Mouse (Mus musculus) liver, embryonic 16.5 days (tissue): ENCODE measurements around the gene Mrm1. TPM values are rescaled to one million over a fixed set of nuclear protein-coding genes. Genes with fewer than 3 reads are reported as not detected.

ENCODE experiments used
- ATAC-seq: fragments of 200-750 bp; cut with Nextera tagmentation; 2 replicates; pipeline ENCODE4 v1.8.0; 2017; ENCODE audit warnings: low read depth, mild to moderate bottlenecking, moderate number of reproducible peaks, moderate library complexity
- H3K27ac ChIP-seq: fragments of 300-500 bp; sonication (generic); 2 replicates; pipeline ENCODE4 v1.5.1; 2014; ENCODE audit warnings: mild to moderate bottlenecking, low read length
- H3K27me3 ChIP-seq: fragments of 300-500 bp; sonication (generic); 2 replicates; pipeline ENCODE4 v1.6.1; 2014; ENCODE audit warnings: low read depth, low read length, mixed read lengths; ENCODE audit not compliant: control insufficient read depth, insufficient read depth
- H3K36me3 ChIP-seq: fragments of 300-500 bp; sonication (generic); 2 replicates; pipeline ENCODE4 v1.6.1; 2014; ENCODE audit warnings: mild to moderate bottlenecking; ENCODE audit not compliant: control insufficient read depth, insufficient read depth
- H3K4me1 ChIP-seq: fragments of 300-500 bp; sonication (generic); 2 replicates; pipeline ENCODE4 v1.6.1; 2014; ENCODE audit warnings: low read depth, low read length, mixed read lengths; ENCODE audit not compliant: control insufficient read depth
- H3K4me2 ChIP-seq: fragments of 300-500 bp; sonication (generic); 2 replicates; pipeline ENCODE4 v1.6.1; 2014; ENCODE audit warnings: low read depth, low read length, mixed read lengths
- H3K4me3 ChIP-seq: fragments of 300-500 bp; sonication (generic); 2 replicates; pipeline ENCODE4 v1.5.1; 2014; ENCODE audit warnings: low read depth, mild to moderate bottlenecking, low read length
- H3K9ac ChIP-seq: fragments of 300-500 bp; sonication (generic); 2 replicates; pipeline ENCODE4 v1.6.1; 2014; ENCODE audit warnings: low read depth, low read length
- H3K9me3 ChIP-seq: fragments of 300-500 bp; sonication (generic); replicated peaks from 2 replicates; pipeline ENCODE4 v1.6.1; 2016; ENCODE audit warnings: low read length; ENCODE audit not compliant: control insufficient read depth
- WGBS: fragments of 180-500 bp; shearing (Covaris S2); extraction: QIAGEN DNeasy Blood & Tissue Kit; methylation state at CpG from one replicate; pipeline ENCODE4 v1.1.7; 2014; ENCODE audit not compliant: insufficient replicate concordance; 5-methylcytosine and 5-hydroxymethylcytosine counted together
- polyA plus RNA-seq: library from polyadenylated mRNA; unstranded; fragments of >200 nt; fragmentation: Nextera tagmentation; extraction: Ambion mirVana; gene quantifications from 2 replicates; pipeline ENCODE4 v1.2.1, GENCODE M21; 2015

Mrm1 gene
- polyA plus RNA-seq, 1 experiment from 2014 or later: 14.5 TPM

DNA sequence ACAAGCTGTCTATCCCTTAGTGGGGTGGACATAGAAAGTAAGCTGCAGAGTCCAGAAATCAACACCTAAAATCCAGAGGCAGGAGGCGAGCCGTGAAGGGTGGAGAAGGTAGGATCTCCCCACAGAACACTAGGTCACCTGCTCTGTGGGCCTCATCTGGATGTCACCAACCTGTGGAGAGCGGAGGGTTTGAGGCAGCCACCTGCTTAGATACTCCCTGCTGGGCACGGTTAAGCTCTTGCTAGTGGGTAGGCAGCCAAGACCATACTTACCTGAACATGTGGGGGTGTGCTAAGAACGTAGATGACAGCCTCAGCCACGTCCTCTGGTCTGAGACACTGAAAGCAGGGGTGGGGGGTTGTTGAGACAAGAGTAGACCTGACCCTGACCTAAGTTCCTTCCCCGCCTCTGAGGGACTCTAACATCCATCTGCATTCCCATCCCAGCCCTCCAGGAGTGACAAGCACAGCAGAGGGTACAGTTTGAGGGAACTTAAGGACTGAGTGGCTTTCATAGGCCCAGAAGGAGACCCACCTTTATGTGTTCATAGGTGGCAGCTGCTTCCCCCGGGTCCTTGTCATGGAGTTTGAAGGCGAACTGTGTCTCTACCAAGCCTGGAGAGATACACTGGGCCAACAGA is 1.9 kb upstream of the Mrm1 start:
- Histone ChIP-seq H3K4me1 (peaks cover 54% of the 10 kb centered on the region), H3K27ac (peak overlapping the region; percentile 98), H3K9ac (peak overlapping the region; percentile 90), H3K4me3 (peak overlapping the region; percentile 77), H3K36me3 (peaks cover 49% of the 10 kb centered on the region), H3K9me3 (no peaks in the 10 kb centered on the region), H3K4me2 (peak overlapping the region; percentile 96), H3K27me3 (no peaks in the 10 kb centered on the region)
- ATAC-seq: no peak
- 82% methylated on average over 9 of the region's 9 CpGs for WGBS

- Histone ChIP-seq H3K36me3 (peaks cover 43% of the 10 kb centered on the region), H3K27ac (peak overlapping the region; percentile 98), H3K4me3 (peak overlapping the region; percentile 77), H3K9me3 (no peaks in the 10 kb centered on the region), H3K27me3 (no peaks in the 10 kb centered on the region), H3K4me2 (peak overlapping the region; percentile 96), H3K4me1 (peaks cover 42% of the 10 kb centered on the region), H3K9ac (peak overlapping the region; percentile 90)
- peak; percentile 40 for ATAC-seq
- WGBS: under 1% methylated on average over 39 of the region's 39 CpGs
Measured at GRCm38 (mm10) chr11:84818085-84818960, 992 bp downstream of the Mrm1 start.

- H3K27me3 ChIP-seq: no peaks in the 10 kb centered on the region
- H3K4me3 ChIP-seq: no peak overlapping the region
- 80% methylated on average over 6 of the region's 6 CpGs for WGBS
- no peak overlapping the region for H3K4me2 ChIP-seq
- peaks cover 40% of the 10 kb centered on the region for H3K4me1 ChIP-seq
- H3K36me3 ChIP-seq: peaks cover 43% of the 10 kb centered on the region
- ATAC-seq: no peak
- no peak overlapping the region for H3K9ac ChIP-seq
- no peaks in the 10 kb centered on the region for H3K9me3 ChIP-seq
- H3K27ac ChIP-seq: no peak overlapping the region
Measured at GRCm38 (mm10) chr11:84817362-84817761, 2.0 kb downstream of the Mrm1 start.

DNA sequence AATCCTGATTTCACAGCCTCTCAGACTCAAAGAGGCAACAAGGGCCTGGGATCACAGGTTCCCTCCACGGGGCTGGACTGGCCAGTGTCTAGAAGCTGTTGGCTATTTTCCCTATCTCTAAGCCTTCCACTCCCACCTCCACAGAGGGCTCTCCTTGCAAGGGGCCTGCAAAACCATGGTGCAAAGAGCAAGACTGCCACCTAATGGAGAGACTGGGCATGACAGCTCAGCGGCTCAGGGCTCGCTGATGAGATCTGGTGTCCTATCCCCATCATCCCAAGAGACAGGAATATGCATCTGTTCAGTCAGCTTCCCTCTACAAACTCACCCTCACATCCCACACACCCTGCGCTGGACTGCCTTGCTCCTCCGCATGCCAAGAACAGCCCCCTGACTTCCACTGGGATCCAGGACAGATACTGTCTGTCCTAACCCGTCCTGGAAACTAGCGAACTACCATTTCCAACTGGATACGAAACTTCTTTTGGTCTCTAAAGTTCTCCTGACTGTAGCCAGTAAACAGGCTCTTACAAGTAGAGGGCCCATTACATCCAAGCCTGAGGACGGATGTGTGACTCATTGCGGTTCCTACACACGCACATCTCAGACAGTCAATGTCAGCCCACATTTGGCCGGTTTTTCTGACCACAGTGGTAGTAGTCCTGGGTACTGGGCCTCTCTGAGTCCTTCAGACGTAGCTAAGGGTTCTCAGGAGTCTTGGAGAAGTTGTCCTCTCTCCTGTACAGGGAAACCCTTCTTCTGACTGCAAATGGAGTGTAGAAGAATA is 5.4 kb downstream of the Mrm1 start:
- no peak overlapping the region for H3K4me2 ChIP-seq
- no peaks in the 10 kb centered on the region for H3K27me3 ChIP-seq
- H3K4me1 ChIP-seq: peaks cover 10% of the 10 kb centered on the region
- no peak overlapping the region for H3K4me3 ChIP-seq
- H3K36me3 ChIP-seq: peaks cover 22% of the 10 kb centered on the region
- H3K9ac ChIP-seq: no peak overlapping the region
- H3K9me3 ChIP-seq: no peaks in the 10 kb centered on the region
- ATAC-seq: no peak
- WGBS: 56% methylated on average over 13 of the region's 13 CpGs
- no peak overlapping the region for H3K27ac ChIP-seq

GRCm38 (mm10) chr11:84804373-84804772 is 14.9 kb downstream of the Mrm1 start:
- ATAC-seq: no peak
- Histone ChIP-seq H3K27me3 (no peaks in the 10 kb centered on the region; the same call in 1 of the 2 replicates), H3K4me3 (no peak overlapping the region), H3K4me2 (no peak overlapping the region), H3K9ac (no peak overlapping the region), H3K36me3 (no peaks in the 10 kb centered on the region), H3K4me1 (no peaks in the 10 kb centered on the region), H3K9me3 (no peaks in the 10 kb centered on the region), H3K27ac (no peak overlapping the region)
- 66% methylated on average over 4 of the region's 4 CpGs for WGBS

- no peak overlapping the region for H3K9ac ChIP-seq
- no peak for ATAC-seq
- H3K4me3 ChIP-seq: no peak overlapping the region
- peaks cover 3% of the 10 kb centered on the region for H3K27me3 ChIP-seq
- H3K4me2 ChIP-seq: no peak overlapping the region
- no peak overlapping the region for H3K27ac ChIP-seq
- H3K9me3 ChIP-seq: no peaks in the 10 kb centered on the region
- no peaks in the 10 kb centered on the region for H3K36me3 ChIP-seq
- H3K4me1 ChIP-seq: no peaks in the 10 kb centered on the region
- WGBS: 17% methylated on average over 21 of the region's 21 CpGs
Measured at GRCm38 (mm10) chr11:84797627-84798353, 21.5 kb downstream of the Mrm1 start.

DNA sequence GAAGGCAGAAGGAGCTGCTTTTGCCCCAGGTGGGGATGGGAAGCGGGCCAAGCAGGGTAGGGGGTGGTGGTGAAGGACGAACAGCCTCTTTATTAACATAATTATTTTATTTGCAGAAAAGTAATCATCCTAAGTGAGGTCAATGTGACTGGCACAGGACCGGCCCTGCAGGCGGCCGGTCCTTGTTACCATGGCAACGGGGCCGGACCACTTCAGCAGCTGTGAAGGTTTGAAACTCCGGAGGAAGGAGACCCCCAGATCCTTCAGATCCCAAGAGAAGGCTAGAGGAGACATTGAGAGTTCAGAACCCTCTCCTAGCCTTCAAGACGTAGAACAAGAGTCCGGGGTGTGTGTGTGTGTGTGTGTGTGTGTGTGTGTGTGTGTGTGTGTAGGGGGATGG is 22.3 kb downstream of the Mrm1 start:
- WGBS: 52% methylated on average over 10 of the region's 10 CpGs
- Histone ChIP-seq H3K4me1 (no peaks in the 10 kb centered on the region), H3K27ac (no peak overlapping the region), H3K9ac (no peak overlapping the region), H3K36me3 (no peaks in the 10 kb centered on the region), H3K27me3 (peaks cover 3% of the 10 kb centered on the region), H3K4me2 (no peak overlapping the region), H3K9me3 (no peaks in the 10 kb centered on the region), H3K4me3 (no peak overlapping the region)
- no peak for ATAC-seq

DNA sequence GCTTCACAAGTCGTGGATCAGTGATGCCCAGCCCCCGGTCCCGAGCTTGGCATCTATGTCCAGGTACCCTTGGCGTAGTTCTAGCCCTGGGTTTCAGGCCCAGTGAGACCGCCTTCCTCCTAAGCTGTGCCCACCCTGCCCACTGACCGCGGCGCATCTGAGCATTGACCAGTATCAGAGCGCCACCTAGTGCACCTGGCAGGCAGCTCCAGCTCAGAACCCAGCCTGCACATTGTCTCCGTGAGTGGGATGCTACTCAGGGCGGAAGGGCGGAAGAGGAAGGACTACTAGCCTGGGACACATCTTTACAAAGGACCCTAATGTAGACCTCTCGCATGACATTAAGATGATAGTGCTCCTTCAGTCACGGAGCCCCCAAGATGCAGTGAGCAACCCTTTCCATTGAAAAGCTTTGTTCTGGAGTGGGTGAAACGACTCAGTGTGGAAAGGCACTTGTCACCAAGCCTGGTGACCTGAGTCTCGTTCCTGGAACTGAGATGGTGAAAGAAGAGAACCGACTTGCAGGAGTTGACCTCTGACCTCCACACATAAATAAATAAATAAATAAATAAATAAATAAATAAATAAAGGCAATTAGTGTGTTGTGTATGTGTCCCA is 24.7 kb downstream of the Mrm1 start:
- 12% methylated on average over 17 of the region's 17 CpGs for WGBS
- H3K9ac ChIP-seq: no peak overlapping the region
- H3K4me2 ChIP-seq: no peak overlapping the region
- peaks cover 3% of the 10 kb centered on the region for H3K27me3 ChIP-seq
- no peak overlapping the region for H3K27ac ChIP-seq
- no peak overlapping the region for H3K4me3 ChIP-seq
- no peaks in the 10 kb centered on the region for H3K9me3 ChIP-seq
- ATAC-seq: no peak
- H3K36me3 ChIP-seq: no peaks in the 10 kb centered on the region
- H3K4me1 ChIP-seq: no peaks in the 10 kb centered on the region
